Mouse (Mus musculus) adrenal gland, postnatal 4 days (tissue): ENCODE results near the gene Cacng1. TPM values are rescaled to one million over a fixed set of nuclear protein-coding genes. Genes with fewer than 3 reads are reported as not detected.

Source experiments
- DNase-seq, 2 experiments: peaks; one replicate each; pipeline ENCODE4 v3.0.0; 2021 to 2022; ENCODE audit warnings: low spot score in 2 of 2, mixed read lengths in 2 of 2
- total RNA-seq, 2 experiments: library from RNA; stranded (reverse); gene quantifications; 2 replicates each; pipeline ENCODE4 v1.2.3; 2021

Gene Cacng1
- total RNA-seq, 2 experiments from 2014 or later, result 2.4 to 11.1 TPM

DNA sequence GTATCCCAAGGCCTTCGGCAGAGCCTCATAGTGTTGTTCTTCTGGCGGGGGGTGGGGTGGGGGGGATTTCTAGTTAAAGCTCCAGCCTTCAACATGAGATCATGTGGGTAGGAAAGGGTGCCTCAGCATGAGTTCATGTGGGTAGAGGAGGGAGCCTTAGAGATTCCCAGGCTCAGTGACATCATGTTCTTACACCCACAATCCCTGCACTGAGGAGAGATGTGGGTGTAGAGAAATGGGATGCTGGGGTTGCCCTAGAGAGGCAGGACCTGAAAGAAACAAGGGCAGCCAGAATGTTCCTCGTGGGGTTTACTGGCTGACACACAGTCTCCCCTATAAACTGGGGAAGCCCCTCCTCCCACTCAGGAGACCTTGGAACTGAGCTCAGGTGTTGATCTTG is 5.9 kb downstream of the Cacng1 start:
- DNase-seq, result no peak

DNA sequence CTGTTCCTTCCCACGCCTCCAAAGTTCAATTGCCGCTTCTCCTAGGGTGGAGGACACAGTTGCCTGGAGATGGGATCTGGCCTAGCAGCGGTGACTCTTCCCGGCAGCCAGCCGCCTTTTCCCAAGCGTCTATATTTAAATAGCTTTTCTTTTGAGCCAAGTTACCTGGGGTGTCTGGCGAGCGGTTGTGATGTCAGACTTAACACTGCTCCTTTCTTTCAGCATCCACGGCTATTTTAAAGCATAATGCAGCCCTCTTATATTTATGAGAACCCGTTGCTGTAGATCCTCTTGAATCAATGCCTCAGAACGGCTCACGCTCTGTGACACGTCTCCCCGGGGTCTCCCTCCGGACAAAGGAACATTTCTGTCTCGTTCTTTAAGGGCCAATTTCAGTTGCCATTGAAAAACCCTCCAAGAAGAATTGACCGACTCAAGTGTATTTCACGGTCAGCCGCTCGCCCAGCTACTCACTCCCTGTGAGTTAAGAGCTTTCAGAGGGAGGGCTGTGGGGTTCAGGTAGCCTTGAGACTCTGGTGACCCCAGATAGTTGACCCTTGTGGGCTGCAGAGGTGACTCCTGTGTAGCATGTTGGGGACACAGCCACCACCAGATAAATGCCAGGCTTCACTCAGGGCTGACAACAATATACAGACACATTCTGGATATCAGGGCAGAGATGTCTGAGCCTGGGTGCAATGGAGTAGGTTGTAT is 8.3 kb downstream of the Cacng1 start:
- DNase-seq, result no peak

DNA sequence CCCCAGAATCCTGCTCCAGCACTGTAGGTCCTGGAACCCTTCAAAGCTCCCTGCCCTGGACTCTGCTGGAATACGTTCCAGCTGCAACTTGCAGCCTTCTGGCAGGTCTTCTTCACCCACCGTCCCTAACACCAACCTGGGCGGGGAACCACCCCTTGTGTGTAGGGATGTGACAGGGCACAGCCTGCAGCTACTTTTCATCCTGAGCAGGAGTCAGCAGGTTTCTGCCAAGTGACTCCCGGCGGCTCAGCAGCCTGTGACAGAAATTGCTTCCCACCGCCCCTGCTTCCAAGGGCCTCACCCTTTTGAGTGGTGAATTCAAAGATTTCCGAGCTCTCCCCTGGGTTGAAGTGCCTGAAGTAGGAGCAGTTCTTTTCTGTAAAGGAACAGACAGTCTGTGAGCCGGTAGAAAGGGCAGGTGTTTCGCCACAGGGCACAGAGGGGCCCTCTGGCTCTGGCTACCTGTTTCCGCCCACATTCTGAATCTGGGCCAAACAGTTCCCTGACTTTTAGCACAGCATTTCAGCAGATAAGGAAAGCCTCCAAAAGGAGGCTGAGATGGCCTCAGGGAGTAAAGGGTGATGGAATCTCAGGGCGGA is 10.7 kb downstream of the Cacng1 start:
- no peak for DNase-seq

DNA sequence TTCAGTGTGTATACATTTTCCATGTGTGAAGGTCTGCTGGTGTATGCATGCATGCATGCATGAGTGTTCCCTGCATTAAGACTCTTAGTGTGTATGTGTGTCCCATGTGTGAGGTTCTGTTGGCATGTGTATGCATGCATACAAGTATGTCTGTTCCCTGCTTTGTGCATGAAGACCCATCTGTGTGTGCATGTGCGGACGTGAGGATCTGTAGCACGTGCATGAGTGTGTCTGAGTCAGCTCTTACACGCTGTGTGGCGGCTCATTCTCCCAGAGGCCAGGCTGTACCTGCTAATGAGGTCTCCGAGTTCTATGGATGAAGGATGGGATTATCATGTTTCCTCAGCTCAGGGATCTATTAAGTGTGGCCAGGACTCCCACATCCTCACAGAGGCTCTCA is 11.3 kb downstream of the Cacng1 start:
- DNase-seq, result no peak

DNA sequence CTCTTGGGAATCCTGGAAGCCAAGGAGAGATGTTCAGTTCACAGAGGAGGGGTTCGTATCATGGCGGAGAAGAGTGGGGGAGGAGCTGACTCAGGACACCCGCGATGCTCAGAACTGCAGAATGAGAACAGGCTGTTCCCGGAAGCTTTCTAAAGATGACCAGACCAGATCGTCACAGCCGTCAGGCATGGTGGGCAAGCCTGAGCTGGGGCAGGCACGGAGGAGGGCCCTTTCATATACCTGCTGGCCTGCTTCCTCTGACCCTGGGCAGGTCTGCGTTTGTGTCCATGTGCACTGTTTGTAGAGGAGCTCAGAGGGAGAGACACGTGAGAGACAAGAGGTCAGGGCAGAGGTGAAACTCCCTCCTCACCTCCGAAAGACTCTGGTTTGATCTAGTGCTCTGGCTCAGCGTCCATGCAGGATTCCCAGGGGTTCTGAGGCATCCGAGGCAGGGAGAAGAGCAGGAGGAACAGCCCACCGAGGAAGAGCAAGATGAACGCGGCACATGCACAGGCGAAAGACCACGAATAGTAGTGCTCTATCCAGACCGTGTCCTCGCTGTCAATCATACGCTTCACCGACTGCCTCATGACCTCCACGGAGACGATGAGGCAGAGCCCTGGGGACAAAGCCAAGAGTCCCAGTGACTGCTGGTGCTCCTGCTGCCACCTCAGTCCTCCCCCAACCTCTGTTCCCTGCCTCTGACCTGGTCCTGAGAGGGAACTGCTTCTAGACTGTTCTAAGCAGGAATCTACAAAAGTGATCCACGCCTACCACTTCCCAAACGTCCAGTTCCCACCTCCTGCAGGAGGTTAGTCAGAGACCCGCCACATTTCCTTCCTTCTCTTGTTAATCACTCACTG is 12.8 kb downstream of the Cacng1 start:
- DNase-seq, result no peak

DNA sequence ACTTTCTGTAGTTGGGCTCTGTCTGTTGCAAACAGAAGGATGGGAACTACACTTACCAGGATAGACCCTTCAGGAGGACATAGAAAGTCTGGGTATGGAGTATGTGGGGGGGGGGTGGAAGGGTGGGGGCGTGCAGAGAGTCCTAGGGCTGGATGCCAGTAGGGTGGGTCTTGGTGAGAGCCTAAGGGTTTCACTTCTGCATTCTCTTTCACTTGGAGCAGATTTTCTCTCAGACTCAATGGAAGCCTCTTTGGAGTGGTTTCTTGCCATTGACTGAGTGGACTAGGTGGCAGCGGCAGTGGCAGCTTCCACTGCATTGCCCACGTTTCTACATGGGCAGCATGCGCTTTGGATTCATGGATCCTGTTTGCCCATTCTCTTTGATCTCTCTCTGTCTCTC is 16.4 kb downstream of the Cacng1 start:
- DNase-seq, result no peak

DNA sequence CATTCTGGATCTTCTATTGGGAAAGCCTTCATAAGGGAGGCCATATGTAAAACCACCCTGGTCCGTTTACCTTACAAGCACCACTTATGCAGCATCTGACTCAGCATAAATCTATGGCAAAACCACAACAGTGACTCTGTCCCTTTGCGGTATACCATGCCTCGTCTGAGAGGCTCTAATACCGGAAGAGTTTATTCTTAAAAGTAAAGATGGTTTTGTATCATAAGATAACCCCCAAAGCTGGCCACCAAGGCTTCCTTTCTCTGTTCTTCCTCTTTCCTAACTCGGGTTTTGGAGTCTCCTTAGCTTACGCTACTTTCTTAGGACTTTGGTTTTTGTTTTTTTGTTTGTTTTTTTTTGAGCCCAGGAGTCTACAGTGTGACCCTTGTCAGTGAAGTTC is 23.0 kb downstream of the Cacng1 start:
- no peak for DNase-seq

DNA sequence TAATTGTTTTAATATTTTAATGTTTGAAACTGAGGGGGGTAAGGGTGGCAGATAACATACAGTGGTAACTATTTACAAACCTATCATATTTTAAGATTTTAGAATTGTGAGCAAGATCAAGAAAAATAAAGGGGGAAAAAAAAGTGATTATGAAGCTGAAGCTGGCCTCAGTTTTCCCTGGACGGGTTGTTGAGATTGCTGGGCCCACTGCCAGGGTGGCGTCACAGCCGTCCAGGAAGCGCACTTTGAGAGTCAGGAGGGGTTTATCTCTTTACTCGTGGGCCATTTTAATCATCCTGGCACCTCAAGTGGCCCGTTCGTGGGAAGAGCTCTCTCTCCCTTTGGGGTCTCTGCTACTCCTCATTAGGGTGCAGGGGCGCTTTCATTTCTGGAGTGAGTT is 24.8 kb downstream of the Cacng1 start:
- no peak for DNase-seq

DNA sequence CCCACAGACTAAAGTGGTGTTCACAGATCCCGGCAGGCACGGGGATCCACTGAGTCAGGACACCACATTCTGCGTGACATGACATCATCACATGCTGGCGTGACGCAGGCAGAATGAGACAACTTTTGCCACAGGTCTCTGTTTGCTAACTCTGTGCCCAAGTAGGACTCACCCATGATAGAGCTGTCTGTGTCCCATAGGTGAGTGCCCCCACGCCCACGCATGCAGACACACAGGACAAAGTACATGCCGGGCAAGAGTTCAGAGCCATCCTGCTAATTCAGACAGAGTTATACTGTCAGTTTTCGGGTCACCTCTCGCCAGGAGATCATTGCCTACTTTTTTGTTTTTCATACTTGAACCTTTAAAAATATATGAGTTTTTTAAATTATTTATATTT is 27.8 kb downstream of the Cacng1 start:
- no peak for DNase-seq

DNA sequence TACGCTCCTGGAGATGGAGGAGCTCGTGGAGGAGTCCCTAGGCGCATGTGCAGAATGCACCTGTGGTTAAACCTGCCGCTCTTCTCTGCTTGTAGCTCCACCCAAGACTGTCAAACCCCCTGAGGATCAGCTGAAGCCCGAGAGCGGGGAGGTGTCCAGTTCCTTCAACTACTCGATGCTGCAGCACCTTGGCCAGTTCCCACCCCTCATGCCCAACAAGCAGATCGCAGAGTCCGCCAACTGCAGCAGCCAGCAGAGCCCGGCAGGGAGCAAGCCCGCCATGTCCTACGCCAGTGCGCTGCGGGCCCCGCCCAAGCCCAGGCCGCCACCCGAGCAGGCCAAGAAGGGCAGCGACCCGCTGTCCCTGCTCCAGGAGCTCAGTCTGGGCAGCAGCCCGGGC is 30.0 kb downstream of the Cacng1 start:
- DNase-seq, result no peak

DNA sequence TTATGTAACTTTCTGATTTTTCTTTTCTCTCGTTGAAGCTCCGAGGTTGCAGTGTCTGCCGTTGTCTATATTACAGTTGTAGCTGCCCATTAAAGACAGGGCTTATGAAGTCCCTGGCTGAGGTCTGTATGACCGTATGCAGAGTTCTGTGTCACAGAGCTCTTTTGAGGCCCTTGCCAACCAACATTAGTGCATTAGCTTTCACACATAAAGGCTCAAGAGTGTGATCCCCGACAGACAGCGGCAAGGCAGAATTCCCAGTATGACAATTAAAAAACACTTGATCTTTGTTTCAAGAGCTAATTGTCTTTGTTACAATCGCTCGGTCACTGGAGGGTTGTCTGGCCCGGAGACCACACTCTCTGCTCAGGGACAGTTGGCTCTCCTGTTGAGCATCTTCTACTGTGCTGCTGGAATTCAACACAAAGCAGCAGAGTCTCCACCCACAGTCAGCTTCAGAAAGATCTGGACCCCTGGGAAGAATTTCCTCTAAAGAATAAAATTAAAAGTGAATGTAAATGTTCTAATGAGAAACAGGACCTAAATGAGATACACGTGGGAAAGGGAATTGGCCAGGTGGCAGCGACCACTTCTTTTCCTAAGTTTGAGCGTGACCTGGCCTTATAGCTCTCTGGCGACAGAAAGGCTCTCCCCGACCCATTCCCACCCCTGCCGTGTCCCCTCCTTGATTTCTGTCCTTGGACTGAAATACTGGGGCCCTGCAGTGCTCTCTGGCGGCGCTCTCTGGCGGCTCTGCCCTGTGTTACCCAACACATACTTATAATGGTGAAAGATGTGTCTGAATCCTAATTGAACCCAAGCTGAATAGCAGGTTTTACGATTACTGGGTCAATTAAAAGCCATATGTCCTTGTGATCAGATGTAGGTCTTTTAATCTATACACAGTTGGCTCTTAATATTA is 32.5 kb downstream of the Cacng1 start:
- no peak for DNase-seq

DNA sequence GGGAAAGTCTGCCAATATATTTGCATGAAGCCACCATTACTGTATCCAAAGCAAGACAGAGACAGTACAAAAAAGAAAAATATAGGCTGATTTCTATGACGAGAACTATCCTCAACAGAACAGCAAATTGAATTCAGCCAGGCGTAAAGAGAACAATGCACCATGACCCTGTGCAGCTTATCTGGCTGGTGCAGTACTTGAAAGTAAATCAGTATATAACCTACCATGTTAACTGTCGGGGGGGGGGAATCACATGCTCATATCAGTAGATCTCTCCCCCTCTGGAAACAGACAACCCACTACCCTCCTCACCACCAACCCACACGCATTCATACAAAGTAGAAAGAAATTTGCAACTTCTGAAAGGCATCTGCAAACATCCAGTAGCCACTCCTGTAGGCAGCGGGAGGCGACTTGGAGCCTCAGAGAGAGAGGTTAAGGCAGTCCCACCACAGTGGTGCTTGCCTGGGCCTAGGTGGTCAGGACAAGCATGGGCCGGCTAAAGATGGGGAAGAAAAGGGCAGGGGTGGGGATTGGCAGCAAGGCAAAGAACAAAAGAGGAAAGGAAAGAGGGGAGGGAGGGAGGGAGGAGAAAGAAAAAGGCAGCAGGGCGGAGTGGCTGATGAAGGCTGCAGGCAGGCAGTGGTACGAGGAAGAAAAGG is 33.5 kb downstream of the Cacng1 start:
- no peak for DNase-seq

DNA sequence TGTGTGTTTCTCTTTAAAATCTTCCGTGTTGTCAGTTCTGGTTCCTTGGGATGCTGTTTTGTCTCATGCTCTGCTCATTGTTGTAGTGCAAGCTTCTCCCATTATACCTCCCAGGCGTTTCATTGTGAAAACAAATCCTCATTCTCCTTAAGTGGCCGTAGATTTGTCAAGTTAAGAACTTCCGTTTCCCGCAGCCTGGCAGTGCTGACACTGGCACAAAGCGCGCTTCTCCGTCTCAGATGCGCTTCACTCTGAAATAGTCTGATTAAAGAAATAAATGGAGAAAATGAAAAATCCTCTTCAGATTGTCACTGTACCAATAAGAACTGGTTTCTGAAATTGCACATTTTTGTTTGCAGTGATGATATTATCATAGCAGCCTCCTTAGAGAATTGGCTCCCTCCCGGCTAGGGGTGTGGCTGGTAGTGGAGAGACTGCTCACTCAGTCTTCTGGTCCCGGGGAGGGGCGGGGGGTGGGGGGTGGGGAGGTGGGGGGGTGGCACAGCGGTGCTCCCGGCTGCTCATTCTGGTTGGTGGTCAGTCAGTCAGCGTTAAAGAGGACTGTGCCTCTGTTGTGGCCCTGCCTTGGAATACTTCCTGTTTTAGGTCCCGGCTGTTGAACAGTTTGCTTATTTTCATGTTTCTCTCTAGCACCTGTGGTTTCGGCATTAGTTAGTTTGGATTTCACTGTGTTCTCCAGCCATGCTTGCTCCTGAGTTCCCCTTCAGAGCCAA is 39.9 kb downstream of the Cacng1 start:
- DNase-seq, result no peak

DNA sequence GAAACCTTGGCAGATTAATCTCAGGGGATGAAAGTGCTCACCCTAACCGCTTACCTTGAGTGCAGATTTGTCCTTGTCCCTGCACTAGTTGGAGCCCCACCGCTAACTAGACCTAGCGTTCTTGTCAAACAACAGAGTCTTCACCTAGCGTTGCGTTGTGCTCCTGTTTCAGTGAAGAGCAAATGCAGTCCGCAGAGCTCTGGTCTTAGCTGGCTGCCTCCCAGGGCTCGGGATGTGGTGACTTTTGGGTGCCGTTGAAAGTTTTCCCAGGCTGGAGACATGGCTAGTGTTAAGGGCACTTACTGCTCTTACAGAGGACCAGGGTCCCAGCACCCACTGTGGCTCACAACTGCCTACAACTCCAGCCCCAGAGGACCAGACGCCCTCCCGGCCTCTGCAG is 41.1 kb downstream of the Cacng1 start:
- no peak for DNase-seq

DNA sequence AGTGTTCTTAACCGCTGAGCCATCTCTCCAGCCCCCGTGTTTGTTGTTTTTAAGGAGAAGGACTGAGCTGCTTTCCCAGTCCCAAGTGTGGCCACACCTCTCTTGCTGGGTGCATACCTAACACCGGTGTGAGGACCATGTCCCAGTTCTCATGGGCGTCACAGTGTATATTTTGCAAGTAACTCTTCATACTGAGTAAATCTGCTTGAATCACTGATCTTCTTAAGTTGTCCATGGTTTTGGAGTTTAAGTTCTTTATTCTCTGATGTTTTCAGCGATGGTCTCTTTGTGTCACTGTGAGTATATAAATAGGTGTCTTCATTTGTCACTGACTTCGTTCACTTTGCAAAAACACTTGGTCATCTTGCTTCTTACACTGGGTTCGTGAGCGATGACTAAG is 41.7 kb downstream of the Cacng1 start:
- no peak for DNase-seq

DNA sequence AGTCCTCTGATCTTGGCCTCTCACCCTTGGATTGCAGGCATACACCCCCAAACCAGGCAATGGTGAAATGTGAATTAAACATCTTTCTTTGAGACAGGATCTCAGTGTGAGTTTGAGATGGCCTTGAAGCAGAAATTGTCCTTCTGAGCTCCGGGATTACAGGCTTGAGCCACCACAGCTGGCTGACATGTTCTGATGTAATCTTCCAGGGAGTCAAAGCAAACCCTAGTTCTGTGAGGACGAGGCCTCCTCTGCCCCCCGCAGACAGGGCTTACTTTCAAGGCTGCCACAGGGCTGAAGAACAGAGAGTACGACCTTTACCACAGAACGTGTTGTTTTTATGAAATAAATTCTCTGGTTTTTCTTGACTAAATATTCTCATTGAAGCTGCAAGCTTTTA is 42.3 kb downstream of the Cacng1 start:
- no peak for DNase-seq

DNA sequence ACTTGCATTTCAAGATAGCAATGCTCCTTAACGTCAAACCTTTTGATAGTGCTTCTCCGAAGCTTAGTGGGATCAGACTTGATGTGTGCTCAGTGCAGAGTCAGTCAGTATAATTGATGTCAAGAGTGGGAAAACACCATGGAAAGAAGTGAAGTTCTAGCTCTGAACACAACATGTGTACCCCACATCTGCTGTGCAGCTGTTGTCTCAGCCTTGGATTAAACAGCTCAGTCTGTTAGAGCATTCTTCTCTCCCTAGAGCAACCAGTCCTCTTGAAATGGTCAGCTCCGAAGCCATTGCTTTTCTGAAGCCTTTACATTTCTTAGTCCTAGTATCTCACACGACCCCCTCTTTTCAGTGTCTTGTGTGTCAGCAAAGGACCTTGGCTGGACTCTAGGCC is 47.3 kb downstream of the Cacng1 start:
- no peak for DNase-seq

DNA sequence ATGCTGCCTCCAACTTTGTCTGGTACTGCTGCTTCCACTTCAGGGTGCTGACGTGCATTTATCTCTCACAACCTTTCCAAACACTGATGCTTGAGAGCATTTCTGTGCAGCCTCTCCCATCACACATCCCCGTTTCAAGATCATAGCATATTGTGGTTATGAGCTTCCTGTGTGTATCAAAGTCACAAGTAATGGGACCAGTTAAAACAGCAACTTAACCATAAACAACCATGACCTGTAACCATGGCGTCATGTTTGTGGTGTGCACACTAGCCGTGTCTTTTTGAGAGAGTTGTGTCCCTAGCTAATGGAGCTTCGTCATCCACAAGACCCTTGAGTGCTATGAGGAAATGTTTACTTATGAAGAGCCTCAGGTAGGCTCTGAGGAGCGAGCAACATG is 48.1 kb downstream of the Cacng1 start:
- DNase-seq, result no peak

DNA sequence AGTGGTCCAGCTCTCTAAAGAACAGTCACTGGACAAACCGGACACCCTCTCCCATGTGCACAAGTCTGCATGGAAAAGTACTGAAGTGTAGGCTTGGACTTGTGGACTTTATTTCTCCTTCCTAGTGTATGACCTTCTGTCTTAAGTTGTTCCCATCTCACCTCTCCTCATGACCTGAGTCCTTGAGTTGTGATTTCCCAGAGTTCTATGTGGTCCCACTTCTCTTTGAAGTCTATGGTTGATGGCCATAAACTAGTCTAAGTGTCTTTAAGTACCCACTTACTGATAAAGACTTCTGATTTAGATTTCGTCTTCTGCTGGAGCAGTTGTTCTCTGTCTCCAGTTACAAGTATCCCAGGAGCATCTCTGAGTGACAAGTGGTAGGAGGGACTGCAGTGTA is 48.8 kb downstream of the Cacng1 start:
- DNase-seq, result no peak

DNA sequence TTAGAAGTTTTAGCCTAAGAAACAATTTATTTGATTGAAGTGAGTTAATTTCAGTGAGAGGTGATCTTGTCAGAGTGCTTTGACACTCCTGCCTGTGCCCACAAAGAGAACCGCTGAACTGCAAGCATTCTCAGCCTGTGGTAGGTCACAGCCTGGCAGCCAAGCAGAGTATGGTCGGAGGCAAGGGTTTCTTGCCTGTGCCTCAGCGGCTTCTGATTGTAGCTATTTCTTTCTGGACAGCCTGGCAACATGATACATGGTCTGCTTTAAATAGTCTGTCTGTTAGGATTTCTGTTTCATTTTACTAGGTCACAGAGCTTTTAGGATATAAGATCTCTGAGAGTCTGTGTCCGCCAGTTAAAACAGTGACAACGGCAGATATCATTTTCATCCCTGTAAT is 53.7 kb downstream of the Cacng1 start:
- no peak for DNase-seq
